Mouse (Mus musculus): ENCODE measurements around the gene Armh3. TPM values are rescaled to one million over a fixed set of nuclear protein-coding genes. Genes with fewer than 3 reads are reported as not detected.

Armh3 gene
- total and polyA plus RNA-seq, 2 experiments from 2014 or later = 16.5 to 17.5 TPM

- 81% methylated on average over 2 of the region's 2 CpGs for WGBS
- no peak overlapping the region for H3K9ac ChIP-seq (replicated peaks; ENCODE audit: low read length)
- H3K4me3 ChIP-seq (ENCODE audit: low read length) = no peak overlapping the region
- ATAC-seq = no peak
- H3K27ac ChIP-seq = no peak overlapping the region
- no peaks in the 10 kb centered on the region for H3K27me3 ChIP-seq (ENCODE audit: insufficient read depth, low read length)
- no peaks in the 10 kb centered on the region for H3K9me3 ChIP-seq (ENCODE audit: low read length)
- no peak for DNase-seq (ENCODE audit: low spot score)
- no peak overlapping the region for H3K4me2 ChIP-seq (ENCODE audit: low read depth, low read length)
- 0 out of 2 replicates have a peak, but pooled peaks cover under 1% of the 10 kb centered on the region for H3K4me1 ChIP-seq (ENCODE audit: insufficient read depth, low read length)
- peaks cover 65% of the 10 kb centered on the region for H3K36me3 ChIP-seq (ENCODE audit: insufficient read depth, low read length)
- no peak for TF ChIP-seq CTCF (IDR thresholded peaks at IDR 0.05; ENCODE audit: low read depth)
These were observed 222.8 kb downstream of the Armh3 start for GRCm38 (mm10) chr19:45775486-45775885.

GRCm38 (mm10) chr19:45771501-45771900 lies 226.8 kb downstream of the Armh3 start:
- H3K9me3 ChIP-seq (ENCODE audit: low read length) = no peaks in the 10 kb centered on the region
- ATAC-seq = no peak
- no peaks in the 10 kb centered on the region for H3K27me3 ChIP-seq (ENCODE audit: insufficient read depth, low read length)
- WGBS = 90% methylated on average over 5 of the region's 5 CpGs
- DNase-seq (ENCODE audit: low spot score) = no peak
- no peak for TF ChIP-seq CTCF (IDR thresholded peaks at IDR 0.05; ENCODE audit: low read depth)
- H3K36me3 ChIP-seq (ENCODE audit: insufficient read depth, low read length) = peaks cover 82% of the 10 kb centered on the region
- no peak overlapping the region for H3K4me2 ChIP-seq (ENCODE audit: low read depth, low read length)
- no peak overlapping the region for H3K4me3 ChIP-seq (ENCODE audit: low read length)
- no peak overlapping the region for H3K27ac ChIP-seq
- H3K9ac ChIP-seq (replicated peaks; ENCODE audit: low read length) = no peak overlapping the region
- H3K4me1 ChIP-seq (ENCODE audit: insufficient read depth, low read length) = no peaks in the 10 kb centered on the region

Other genes starting within 250 kb of the Armh3 start
- 23.6 and 35.7 TPM in 2 replicates for gene Npm3, start 248.9 kb downstream of the Armh3 start, total RNA-seq (2014; rRNA removed)
- 5.6 and 8.1 TPM in 2 replicates for gene Npm3, start 248.9 kb downstream of the Armh3 start, polyA plus RNA-seq (2015; fragmentation: Nextera tagmentation; extraction: Ambion mirVana)
- gene Mgea5, start 214.7 kb downstream of the Armh3 start, total RNA-seq (2014; rRNA removed) = 135 and 154 TPM in 2 replicates
- gene Mgea5, start 214.7 kb downstream of the Armh3 start, polyA plus RNA-seq (2015; fragmentation: Nextera tagmentation; extraction: Ambion mirVana) = 74.2 and 78.0 TPM in 2 replicates
- 17.8 and 30.3 TPM in 2 replicates for gene Kcnip2, start 182.4 kb downstream of the Armh3 start, total RNA-seq (2014; rRNA removed)
- gene Kcnip2, start 182.4 kb downstream of the Armh3 start, polyA plus RNA-seq (2015; fragmentation: Nextera tagmentation; extraction: Ambion mirVana) = 16.5 and 17.8 TPM in 2 replicates
- 10.6 and 13.1 TPM in 2 replicates for gene Hps6, start 5.0 kb upstream of the Armh3 start, total RNA-seq (2014; rRNA removed)
- 4.7 TPM in 2 replicates for gene Hps6, start 5.0 kb upstream of the Armh3 start, polyA plus RNA-seq (2015; fragmentation: Nextera tagmentation; extraction: Ambion mirVana)
- 9.3 and 25.0 TPM in 2 replicates for gene Pprc1, start 46.4 kb upstream of the Armh3 start, total RNA-seq (2014; rRNA removed)
- 7.9 and 9.0 TPM in 2 replicates for gene Pprc1, start 46.4 kb upstream of the Armh3 start, polyA plus RNA-seq (2015; fragmentation: Nextera tagmentation; extraction: Ambion mirVana)
- 139 and 140 TPM in 2 replicates for gene Ldb1, start 46.7 kb upstream of the Armh3 start, total RNA-seq (2014; rRNA removed)
- 76.8 and 83.0 TPM in 2 replicates for gene Ldb1, start 46.7 kb upstream of the Armh3 start, polyA plus RNA-seq (2015; fragmentation: Nextera tagmentation; extraction: Ambion mirVana)
- gene Nolc1, start 77.4 kb upstream of the Armh3 start, total RNA-seq (2014; rRNA removed) = 24.1 and 26.9 TPM in 2 replicates
- gene Nolc1, start 77.4 kb upstream of the Armh3 start, polyA plus RNA-seq (2015; fragmentation: Nextera tagmentation; extraction: Ambion mirVana) = 57.7 and 61.6 TPM in 2 replicates
- gene Elovl3, start 133.4 kb upstream of the Armh3 start, total RNA-seq (2014; rRNA removed) = not detected in 2 replicates
- gene Elovl3, start 133.4 kb upstream of the Armh3 start, polyA plus RNA-seq (2015; fragmentation: Nextera tagmentation; extraction: Ambion mirVana) = not detected in 2 replicates
- 0.21 and 1.7 TPM in 2 replicates for gene Pitx3, start 149.8 kb upstream of the Armh3 start, total RNA-seq (2014; rRNA removed)
- 0.16 TPM in 1 of 2 replicates, not detected in the other for gene Pitx3, start 149.8 kb upstream of the Armh3 start, polyA plus RNA-seq (2015; fragmentation: Nextera tagmentation; extraction: Ambion mirVana)
- gene Gbf1, start 154.0 kb upstream of the Armh3 start, total RNA-seq (2014; rRNA removed) = 56.4 and 63.7 TPM in 2 replicates
- gene Gbf1, start 154.0 kb upstream of the Armh3 start, polyA plus RNA-seq (2015; fragmentation: Nextera tagmentation; extraction: Ambion mirVana) = 51.2 and 52.0 TPM in 2 replicates

Measured in hindbrain, postnatal 0 days (tissue).